Mouse (Mus musculus) fat pad, adult 2 months (tissue): ENCODE data around the gene Creb5.

Experiments
- DNase-seq: peaks from one replicate; pipeline ENCODE4 v3.0.0-alpha.2; 2011; ENCODE audit warnings: low read depth, low spot score; ENCODE audit errors: extremely low read depth

Creb5 gene

DNA sequence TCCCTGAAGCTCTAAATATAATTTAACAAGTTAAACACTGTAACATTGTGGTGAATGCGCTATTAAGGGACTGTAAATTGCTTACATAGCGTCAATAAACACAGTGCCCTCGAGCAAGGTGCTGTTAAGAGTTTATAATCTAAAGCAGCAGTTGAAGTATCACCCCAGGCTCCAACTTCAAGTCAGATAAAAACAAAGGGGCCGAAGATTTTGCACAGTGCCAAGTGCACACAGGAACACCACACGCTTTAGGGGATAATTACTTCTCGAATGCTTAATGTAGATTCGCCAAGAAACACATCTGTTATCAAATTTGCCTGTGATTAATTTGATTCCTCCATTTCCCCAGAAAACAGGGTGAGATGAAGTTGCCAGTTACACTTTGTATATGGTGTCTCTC is 142.3 kb downstream of the Creb5 start:
- no peak for DNase-seq

DNA sequence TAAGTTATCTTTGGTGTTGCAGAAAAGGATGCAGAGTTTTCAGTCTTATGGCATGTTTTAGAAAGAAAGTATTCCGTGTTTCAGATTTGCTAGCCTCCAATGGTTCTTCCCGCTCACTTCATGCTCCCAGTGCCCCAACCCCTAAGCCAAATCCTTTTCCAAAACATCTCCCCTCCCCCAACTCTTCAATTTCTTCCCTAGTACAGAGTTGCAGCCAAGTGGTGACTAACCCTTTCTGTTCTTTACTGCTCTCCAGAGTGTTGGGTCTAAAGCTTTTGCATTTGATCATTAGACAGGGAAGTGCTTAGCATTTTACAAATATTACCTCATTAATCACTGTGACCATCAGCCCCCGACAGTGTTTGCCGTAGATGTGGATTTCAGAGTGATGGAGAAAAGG is 142.8 kb downstream of the Creb5 start:
- DNase-seq: no peak

DNA sequence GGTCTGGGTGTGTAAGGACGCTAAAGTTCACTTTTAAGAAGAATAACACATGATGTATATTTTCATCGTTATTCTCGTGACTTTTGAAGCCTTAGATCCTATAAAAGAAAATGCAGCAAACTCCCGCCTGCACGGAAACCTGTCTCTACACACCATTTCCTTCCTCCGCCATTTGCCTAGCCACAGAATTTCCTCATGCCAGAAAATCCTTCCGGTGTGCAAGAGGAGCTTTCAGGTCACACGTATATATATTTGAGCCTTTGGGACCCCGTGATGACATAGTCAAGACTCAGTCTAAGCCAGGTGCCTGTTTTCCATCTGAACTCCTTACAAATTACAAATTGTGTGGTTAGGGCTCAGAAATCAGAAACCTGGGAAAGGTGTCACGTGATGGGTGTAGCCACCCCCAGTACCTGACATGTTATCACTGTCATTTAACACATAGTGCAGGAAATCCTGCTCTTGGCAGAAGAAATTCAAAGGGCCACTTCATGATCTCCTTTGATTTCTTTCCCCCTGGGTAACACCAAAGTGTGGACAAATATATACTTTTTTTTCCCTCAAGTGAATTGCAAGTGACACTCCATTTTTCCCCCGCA is 158.9 kb downstream of the Creb5 start:
- DNase-seq: no peak

DNA sequence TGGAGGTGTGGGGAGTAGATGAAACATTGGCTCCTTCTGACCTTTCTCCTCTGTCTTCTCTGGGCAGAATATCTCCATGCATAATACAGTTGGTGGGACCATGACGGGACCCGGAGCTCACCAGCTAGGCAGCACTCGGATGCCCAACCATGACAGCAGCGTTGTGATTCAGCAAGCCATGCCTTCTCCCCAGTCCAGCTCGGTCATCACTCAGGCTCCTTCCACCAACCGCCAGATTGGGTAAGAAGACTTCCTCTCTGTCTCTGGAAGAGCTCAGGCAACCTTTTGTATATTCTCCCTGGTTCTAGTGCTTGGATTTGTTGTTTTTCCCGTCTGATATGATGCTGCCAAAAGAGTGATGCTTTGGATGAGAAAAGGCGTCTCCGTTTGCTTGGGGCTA is 160.4 kb downstream of the Creb5 start:
- DNase-seq: no peak

DNA sequence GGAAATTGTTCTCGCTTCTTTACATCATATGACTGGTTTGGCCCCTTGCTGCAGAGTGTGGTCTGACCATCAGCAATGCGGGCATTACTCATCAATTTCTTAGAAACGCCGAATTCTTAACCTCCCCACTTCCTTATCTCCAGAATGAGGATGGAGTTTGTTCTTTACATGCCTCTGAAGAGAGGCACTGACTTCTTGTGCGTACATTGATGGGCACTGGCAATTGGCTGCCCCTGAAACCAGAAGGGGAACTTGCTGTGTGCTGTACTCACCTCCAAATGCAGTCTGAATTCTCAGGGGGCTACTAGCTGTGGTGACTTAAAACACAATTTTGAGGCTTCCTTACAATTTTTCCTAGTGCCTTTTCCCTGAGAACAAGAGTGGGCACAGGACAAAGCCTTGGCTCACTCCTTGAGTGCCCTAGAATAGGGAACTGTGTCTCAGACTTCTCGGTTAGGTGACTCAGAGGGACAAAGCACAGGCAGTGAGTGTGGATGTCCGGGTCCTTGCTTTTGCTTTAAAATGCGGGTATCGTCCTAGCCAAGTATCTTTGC is 161.3 kb downstream of the Creb5 start:
- no peak for DNase-seq

DNA sequence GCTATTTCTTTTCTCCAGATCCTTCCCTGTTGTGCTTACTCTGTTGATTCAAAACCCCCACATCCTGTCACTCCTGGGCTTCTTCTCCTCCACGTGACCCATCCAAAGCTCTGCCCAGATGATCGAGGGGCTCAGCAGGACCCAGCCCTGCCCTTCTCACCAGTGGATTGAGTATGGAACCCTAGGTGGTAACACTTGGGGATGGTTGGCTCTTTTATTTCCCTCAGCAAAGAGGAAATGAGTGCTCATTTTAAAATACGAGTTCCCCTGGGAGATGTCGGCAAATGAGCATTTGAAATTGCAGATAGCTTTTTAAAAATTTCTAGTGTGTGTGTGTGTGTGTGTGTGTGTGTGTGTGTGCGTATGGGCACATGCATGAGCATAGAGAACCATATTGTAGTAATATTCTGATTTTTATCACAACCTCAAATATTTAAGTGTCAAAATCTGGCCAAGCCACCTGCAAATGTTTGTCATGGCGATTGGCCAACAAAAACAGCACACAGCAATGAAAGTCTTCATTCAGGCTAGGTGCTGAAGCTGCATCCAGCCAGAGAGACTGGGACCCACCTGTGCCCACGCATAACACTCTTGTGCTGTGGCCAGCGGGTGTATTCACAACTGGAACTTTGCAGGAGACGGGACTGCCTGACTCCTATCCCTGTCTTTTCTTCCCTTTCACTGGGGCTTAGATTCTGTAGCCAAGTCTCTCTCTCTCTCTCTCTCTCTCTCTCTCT is 162.5 kb downstream of the Creb5 start:
- no peak for DNase-seq

DNA sequence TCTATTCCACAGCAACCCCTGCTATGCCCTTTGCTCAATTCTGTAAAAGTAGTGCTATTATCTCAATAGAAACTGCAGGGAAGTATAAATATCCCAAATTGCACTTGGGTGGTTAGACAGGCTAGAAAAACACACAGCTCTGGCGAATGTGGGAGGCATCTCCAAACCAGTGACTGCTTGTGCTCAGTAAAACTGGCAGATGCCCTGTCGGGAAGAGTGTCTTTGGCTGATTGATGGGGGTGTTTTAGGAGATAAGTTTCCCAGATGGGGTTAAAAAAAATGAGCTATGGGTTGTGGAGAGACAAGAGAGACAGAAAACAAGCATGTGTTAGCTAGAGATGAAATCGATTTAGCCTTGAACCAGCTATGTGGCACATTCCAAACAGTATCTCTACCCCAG is 163.4 kb downstream of the Creb5 start:
- no peak for DNase-seq

DNA sequence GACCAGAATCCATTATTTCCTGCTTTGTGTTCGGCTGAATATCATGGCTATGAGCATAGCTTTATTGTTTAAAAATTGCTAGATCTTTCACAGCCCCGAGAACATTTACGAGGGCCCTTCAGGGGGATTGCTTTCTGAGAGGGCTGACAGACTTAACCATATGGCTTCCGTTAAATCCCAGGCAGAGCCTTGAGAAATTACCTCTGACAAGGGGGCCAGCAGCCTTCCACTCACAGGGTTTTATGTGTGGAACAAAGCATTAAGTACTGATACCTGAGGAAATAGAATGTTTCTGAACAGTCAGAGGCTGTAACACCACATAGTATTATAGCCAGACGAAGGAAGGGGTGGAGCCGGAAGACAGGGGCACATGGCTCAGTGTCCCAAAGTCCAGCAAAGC is 165.2 kb downstream of the Creb5 start:
- DNase-seq: no peak

DNA sequence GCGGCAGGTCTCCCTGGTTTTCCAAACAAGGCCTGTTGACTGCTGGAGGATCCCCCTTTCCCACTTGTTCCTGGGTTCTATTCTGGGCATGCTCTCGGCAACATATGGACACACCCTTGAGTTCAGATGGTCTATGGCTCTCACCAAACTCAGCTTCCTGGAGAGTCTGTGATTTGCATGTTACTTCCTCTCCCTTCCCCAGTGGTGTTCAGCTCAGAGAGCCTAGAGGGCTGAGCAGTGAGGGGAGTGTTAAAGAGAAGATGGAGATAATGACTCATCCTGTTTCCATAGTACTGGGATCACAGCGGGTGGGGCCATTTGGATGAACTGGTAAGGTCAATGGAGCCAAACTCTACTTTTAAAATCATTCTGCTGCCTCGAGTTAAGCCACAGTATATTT is 168.4 kb downstream of the Creb5 start:
- DNase-seq: no peak

DNA sequence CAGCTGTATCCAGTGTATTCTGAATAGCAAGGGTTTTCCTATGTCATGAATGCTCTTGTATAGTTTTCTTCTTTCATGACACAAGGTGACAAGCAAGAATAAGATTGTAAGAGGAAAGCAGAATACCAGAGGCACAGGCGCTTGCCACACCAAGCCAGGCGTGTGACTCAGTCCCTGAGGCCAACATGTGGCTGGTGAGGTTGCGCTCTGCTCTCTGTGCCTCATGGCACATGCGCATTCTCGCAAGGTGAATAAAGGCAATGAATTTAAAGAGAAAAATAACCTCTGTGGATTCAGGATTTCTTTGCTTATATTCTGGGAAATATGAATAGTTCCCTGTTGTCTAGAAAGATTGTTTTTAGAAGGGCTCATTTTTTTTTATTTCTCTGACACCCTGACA is 169.0 kb downstream of the Creb5 start:
- no peak for DNase-seq

DNA sequence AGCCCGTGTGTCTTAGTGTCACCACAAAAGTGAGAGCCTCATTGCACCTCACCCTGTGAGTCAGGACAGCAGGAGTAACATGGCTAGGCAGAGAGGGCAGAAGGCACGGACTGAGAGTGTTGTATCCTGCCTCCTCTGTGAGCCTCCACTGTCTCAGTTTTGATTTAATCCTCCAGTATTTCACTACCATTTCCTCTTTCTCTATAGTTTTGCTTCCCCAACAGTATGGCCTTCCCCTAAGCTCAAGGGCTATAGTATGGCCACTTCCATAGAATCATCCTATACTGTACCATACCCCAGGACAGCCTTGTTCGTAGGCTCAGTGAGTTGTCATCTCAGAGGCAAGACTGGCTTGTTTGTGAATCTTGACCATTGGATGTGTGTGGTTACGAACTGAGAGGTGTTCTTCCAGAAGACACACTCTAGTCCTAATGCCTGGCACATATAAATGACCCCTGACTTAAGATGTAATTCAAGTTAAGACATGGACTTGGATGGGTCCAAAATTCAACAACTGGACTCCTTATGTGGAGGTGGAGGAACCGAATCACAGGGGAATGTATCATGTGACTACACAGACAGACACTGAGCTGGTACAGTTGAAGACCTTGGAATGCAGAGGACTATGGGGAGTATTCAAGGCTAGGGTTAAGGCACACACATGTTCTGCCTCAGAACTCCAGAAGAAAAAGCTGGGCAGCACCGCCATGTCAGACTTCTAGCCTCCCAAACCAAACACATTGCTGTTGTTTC is 173.1 kb downstream of the Creb5 start:
- no peak for DNase-seq

DNA sequence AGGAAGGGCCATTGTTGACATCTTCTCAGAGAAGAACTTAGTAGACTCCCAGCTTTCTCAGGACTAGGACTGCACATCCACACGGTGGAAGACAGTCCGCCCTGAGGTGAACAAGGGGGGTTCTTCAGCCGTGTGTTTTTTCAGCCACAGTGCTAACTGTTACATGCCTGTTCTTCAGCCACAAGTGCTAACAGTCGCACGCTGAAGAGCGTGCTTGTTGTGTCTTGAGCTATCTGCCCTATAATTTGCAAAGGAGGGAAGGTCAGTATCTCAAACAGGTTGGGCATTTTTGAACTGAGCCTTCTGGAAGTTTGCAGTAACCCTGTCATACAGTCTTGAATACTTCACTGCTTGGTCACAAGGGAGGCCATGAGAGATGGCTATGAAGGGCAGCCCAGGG is 174.0 kb downstream of the Creb5 start:
- DNase-seq: no peak

DNA sequence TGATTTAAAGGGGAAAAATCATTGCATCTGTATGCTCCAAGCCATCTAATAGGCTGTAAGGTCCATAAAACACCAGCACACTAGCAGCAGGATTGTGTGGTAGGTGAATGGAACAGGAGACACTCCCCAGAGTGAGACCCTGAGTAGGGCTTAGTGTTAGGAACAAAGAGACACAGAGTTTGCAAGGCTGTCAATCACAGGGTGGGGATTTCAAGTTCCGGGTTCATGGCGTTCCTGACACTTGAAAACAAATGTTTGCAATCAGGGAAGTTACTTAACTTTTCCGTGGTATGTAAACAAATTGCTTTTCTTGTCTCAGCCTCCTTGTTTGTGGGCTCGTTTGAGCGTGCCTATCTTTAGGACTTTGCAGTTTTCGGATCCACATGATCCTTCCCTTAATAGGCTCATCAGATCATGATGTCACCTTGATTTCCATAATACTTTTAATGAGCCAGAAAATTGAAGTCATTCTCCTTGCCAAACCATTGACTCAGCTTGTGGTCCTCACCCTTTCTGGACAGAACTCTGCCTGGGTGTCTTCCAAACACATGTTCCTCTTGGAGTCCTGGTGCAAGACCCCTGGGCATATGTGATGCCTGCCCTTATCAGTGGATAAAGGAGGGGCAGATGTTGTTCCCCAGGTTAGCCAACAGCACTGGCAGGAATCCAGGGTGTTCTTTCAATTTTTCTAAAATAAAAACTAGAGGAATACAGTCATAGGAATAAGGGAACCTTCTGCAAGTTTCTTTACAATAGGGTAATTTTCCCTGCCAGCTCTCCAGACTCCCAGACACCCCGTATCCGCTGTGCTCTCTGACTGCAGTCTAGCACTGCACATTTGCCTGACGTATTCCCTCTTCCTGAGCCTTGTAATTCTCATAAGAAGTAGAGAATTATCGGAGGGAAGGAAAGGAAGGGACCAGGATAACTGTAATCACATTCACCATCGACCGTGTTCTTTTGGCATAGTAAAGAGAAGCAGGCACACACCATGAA is 175.0 kb downstream of the Creb5 start:
- DNase-seq: no peak

DNA sequence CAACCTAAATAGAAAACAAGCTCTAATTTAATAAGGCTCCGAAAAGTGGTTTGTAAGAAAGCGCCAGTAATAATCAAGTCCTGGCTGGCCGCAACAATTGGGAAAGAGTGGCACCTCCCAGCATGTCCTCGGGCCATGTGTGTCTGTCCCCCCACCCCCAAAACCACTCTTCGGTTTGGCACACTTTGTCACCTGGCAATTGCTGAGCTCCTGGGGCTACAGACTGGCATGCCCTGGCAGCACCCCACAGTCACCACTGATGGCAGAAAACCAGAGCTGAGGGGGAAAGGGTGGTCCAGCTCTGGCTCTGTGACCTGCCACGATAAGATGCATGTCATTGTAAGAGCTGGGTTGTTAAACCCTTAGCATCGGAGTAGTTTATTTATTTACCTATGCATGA is 175.7 kb downstream of the Creb5 start:
- DNase-seq: no peak

DNA sequence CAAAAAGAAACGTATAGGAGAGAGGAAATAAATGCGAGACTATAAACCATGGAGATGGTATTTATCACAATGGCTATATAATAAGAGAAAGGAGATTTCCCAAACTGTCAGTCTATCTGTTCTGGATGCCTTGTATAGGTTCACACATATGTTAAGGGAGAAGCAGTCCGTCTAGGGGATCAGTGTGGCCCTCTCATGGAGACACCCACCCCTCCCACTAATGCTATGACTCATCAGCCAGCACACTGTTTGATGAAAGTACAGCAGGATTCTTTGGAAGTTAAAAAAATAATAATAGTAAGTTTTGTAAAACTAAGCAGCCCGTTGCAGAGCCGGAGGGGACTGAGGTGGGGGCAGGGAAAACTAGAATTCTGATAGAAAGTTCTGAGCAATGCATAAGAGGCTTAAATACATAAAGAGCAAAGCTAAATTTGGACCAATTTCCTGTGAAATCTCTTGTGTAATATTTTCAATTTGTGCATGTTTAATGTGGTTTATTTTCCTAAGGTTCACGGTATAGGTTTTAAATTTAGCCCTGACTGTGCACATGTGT is 176.3 kb downstream of the Creb5 start:
- DNase-seq: no peak

DNA sequence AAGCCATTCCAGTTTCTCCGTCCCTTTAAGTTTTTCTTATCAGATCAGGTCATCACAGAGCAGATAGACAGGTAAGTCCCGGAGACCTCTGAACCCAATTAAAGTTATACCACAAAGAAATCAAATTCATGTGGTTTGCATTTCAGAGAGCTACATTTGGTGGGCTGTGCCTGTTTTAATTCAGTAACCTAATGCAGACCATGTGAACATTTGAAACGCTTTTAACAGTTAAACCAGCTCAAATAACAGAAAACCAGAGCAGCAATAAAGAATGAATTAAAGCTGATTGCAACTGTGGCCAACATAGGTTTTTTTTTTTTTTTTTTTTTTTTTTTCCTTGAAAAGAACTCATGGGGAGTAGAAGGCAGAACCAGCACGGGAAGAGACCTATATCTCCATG is 182.1 kb downstream of the Creb5 start:
- no peak for DNase-seq

DNA sequence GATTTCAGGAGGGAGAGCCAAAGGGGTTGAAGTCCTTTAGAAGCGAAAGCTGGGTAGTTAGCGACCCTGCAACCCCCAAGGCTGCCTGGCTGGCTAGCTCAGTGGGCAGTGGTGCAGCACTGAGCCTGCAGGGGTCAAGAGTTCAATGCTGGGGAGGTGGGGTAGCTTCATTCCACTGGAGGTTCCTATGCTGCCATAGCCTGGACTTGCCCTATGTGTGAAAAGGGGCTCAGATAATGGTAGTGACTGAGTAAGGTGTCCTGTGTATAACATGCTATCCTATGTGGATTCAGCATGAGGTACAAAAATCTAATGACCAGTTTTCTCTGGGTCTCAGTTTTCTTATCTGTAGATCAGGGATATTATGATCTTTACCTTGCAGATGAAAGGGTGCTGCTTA is 182.6 kb downstream of the Creb5 start:
- DNase-seq: no peak

DNA sequence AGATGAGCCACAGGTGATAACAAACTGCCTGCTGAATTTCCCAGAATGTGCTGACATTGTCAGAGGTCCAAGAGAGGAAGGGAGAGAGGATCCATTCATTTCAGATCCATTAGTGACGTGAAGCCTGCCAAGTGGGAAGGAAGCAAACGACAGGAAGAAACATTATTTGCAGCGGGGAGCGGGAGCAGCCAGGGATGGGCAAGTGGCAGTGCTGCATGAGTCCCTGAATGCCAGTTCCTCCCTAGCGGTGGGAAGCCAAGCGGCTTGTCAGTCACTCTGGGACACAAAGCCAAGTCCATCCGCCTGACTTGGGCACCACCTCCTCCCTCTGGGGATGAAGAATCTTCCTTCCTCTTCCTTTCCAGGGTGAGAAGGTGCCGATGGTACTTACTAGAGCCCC is 183.5 kb downstream of the Creb5 start:
- DNase-seq: no peak

DNA sequence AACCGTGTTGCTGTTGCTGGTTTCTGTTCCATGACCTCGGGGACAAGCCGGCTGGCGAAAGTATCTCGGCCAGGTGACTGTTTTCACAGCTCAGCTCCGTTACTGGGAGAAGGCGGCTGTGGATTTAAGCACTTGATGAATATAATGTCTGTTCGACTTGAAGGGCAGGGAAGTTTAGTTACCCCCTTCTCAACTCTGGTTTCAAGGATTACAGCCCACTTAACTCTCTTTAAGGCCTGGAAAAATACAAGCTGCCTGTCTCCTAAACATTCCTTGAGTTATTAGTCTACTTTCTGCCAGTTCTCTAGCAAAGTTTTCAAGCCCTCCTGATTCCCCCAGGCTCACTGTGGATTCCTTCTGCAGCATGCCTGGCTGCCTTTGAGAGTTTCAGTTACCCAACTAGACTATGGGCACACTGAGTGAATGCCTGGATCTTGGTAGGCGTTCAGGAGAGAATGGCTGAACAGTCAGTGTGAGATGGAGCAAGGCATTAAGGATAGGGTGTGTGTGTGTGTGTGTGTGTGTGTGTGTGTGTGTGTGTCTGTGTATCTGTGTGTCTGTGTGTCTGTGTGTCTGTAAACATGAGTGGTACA is 184.0 kb downstream of the Creb5 start:
- no peak for DNase-seq

DNA sequence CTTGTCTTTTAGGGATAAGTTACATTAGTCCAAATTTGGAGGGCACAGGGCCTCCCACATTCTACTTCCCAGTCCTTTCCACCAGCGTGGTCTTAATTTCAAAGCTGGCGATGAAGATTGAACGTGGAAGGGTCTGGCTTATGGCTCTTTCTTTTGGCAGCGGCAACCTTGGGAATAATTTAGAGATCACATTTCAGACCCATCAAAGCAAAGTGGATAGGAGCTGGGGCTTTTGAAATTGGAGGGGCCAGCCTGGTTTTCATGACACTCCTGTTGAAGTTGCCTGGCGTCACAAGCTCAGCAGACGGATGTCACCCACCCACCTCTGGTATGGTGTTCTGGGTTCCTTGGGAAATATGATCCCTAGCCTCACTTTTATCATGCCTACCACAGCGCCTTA is 185.7 kb downstream of the Creb5 start:
- no peak for DNase-seq
